Mouse (Mus musculus): ENCODE results near the gene Slain2. TPM values are rescaled to one million over a fixed set of nuclear protein-coding genes. Genes with fewer than 3 reads are reported as not detected.
"Not testable (repeated sequence)": the region's sequence is repeated elsewhere in the genome, so short reads cannot be mapped to it uniquely, and the experiment has no call there.

Slain2 gene
- polyA plus RNA-seq, 1 experiment from 2014 or later, result 15.7 TPM

- H3K9me3 ChIP-seq, result no peaks in the 10 kb centered on the region
- peaks cover 35% of the 10 kb centered on the region for H3K27me3 ChIP-seq
- no peak overlapping the region for H3K27ac ChIP-seq
- H3K4me1 ChIP-seq (replicated peaks), result peaks cover 6% of the 10 kb centered on the region
- peak overlapping the region; percentile 76; the same call in 1 of the 2 replicates for H3K9ac ChIP-seq
- no peaks in the 10 kb centered on the region for H3K36me3 ChIP-seq
- H3K4me3 ChIP-seq, result peak overlapping the region; percentile 50
- H3K4me2 ChIP-seq, result peak overlapping the region; percentile 69
- WGBS, result 37% methylated on average over 5 of the region's 5 CpGs
- ATAC-seq (ENCODE audit: low FRiP score), result peak; percentile 33; the same call in 1 of the 2 replicates
Observed at GRCm38 (mm10) chr5:73007582-73007959, 93.5 kb downstream of the Slain2 start.

- Histone ChIP-seq H3K27me3 (peaks cover 40% of the 10 kb centered on the region), H3K4me2 (0 out of 2 replicates have a peak overlapping the region, but pooled peaks have one; percentile 69)
- not testable (repeated sequence) for H3K36me3 ChIP-seq; H3K4me3 ChIP-seq; H3K9ac ChIP-seq; H3K9me3 ChIP-seq; H3K4me1 ChIP-seq (replicated peaks); H3K27ac ChIP-seq; ATAC-seq (ENCODE audit: low FRiP score)
- WGBS, result 47% methylated on average over 8 of the region's 8 CpGs
Observed at GRCm38 (mm10) chr5:73008230-73008629, 94.1 kb downstream of the Slain2 start.

DNA sequence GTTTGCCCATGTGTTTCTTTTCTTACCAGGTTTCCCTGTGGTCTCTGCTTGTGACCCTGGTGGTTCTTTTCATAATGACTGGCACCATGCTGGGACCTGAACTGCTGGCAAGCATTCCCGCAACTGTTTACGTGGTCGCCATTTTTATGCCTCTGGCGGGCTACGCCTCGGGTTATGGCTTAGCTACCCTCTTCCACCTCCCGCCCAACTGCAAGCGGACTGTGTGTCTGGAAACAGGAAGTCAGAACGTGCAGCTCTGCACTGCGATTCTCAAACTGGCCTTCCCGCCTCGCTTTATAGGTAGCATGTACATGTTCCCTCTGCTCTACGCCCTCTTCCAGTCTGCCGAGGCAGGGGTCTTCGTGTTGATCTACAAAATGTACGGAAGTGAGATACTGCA is 97.7 kb downstream of the Slain2 start:
- not testable (repeated sequence) for H3K9me3 ChIP-seq; H3K4me3 ChIP-seq; H3K27ac ChIP-seq; H3K36me3 ChIP-seq; H3K9ac ChIP-seq; H3K4me2 ChIP-seq; ATAC-seq (ENCODE audit: low FRiP score)
- Histone ChIP-seq H3K4me1 (replicated peaks) (peaks cover 12% of the 10 kb centered on the region), H3K27me3 (peaks cover 48% of the 10 kb centered on the region)
- 91% methylated on average over 15 of the region's 16 CpGs for WGBS

DNA sequence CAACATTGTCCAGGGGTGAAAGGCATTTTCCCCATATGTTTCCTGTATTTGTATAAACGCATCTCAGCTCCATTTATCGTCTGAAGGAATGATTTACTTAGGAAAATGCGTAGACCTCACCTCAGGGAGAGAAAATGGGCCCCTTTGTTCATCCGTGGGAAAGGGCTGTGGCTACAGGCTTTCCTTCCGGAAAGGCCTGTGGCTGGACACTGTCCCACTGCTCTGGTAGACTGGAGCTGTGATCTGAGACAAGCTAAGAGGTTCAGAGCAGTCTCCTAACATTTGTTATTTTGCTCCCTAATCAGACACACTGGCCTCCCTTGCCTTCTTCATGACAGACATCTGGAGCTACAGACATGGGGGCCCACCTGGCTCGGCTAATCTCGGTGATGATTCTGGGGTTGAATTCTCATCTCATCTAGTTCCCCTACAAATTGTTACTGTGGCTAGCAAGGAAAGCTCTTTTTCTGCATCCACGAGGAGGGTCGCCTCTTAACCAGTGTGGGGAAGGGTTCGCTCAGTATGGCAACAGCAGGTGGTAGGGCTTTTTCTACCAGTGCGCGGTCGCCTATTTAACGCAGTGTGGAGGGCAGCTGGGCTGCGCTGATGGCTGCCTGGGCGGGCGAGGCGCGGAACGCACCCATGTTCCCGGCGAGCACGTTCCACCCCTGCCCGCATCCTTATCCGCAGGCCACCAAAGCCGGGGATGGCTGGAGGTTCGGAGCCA is 98.9 kb downstream of the Slain2 start:
- Histone ChIP-seq H3K4me3 (peak overlapping the region; percentile 42), H3K4me2 (peak overlapping the region; percentile 68), H3K27me3 (peaks cover 39% of the 10 kb centered on the region)
- WGBS, result 19% methylated on average over 25 of the region's 27 CpGs
- not testable (repeated sequence) for H3K36me3 ChIP-seq; H3K9me3 ChIP-seq; H3K9ac ChIP-seq; H3K27ac ChIP-seq; H3K4me1 ChIP-seq (replicated peaks)
- peak; percentile 70 for ATAC-seq (ENCODE audit: low FRiP score)

DNA sequence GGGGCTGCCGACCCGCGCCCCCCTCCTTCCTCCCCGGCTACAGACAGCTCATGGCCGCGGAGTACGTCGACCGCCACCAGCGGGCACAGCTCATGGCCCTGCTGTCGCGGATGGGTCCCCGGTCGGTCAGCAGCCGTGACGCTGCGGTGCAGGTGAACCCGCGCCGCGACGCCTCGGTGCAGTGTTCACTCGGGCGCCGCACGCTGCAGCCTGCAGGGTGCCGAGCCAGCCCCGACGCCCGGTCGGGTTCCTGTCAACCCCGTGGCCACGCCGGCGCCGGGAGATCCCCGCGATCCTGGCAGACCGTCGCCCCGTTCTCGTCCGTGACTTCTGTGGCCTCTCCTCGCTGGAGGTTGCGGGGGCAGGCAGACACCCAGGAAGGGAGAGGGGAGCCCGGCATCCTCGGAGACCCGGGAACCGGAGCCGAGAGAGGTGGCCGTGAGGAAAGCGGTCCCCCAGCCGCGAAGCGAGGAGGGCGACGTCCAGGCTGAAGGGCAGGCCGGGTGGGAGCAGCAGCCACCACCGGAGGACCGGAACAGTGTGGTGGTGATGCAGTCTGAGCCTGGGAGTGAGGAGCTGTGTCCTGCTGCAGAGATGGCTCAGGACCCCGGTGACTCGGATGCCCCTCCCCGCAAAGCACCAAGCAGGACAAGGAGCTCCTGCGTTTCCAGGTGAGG is 99.6 kb downstream of the Slain2 start:
- not testable (repeated sequence) for H3K9me3 ChIP-seq; H3K27ac ChIP-seq; H3K4me1 ChIP-seq (replicated peaks); H3K36me3 ChIP-seq
- WGBS, result 2% methylated on average over 40 of the region's 65 CpGs
- Histone ChIP-seq H3K27me3 (peaks cover 32% of the 10 kb centered on the region), H3K9ac (peak overlapping the region; percentile 68), H3K4me2 (peak overlapping the region; percentile 68), H3K4me3 (peak overlapping the region; percentile 42)
- peak; percentile 70 for ATAC-seq (ENCODE audit: low FRiP score)

DNA sequence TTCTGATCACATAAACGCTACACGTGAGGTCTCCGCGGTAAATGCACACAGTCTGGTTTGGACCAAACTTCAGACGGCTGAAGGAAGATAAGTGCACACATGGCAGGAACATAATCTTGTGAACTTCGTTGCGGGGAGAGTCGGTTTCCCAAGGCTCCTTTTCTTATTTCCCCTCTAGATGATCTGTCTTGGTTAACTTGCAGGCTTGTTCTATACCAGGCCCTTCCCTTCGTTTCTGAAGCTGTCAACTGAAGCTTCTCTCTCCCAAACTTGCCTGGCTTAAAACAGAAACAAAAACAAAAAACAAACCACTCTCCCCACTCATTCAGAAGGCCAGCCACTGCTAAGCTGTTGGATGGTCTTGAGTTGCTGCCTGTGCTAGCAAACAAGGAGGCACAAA is 100.6 kb downstream of the Slain2 start:
- Histone ChIP-seq H3K4me1 (replicated peaks) (peaks cover 9% of the 10 kb centered on the region), H3K4me2 (no peak overlapping the region), H3K27ac (no peak overlapping the region), H3K4me3 (no peak overlapping the region), H3K9ac (no peak overlapping the region), H3K36me3 (no peaks in the 10 kb centered on the region), H3K9me3 (no peaks in the 10 kb centered on the region), H3K27me3 (peaks cover 32% of the 10 kb centered on the region)
- 37% methylated on average over 9 of the region's 9 CpGs for WGBS
- no peak for ATAC-seq (ENCODE audit: low FRiP score)

- Histone ChIP-seq H3K9ac (no peak overlapping the region), H3K4me1 (replicated peaks) (no peaks in the 10 kb centered on the region), H3K4me3 (no peak overlapping the region), H3K27me3 (no peaks in the 10 kb centered on the region), H3K27ac (no peak overlapping the region), H3K9me3 (no peaks in the 10 kb centered on the region), H3K36me3 (peaks cover 53% of the 10 kb centered on the region), H3K4me2 (no peak overlapping the region)
- no peak for ATAC-seq (ENCODE audit: low FRiP score)
- 93% methylated on average over 13 of the region's 13 CpGs for WGBS
Observed at GRCm38 (mm10) chr5:73023801-73024200, 109.7 kb downstream of the Slain2 start.

Other genes starting within 250 kb of the Slain2 start
- 0.10 TPM in 1 of 2 replicates, not detected in the other for gene Txk, start 161.5 kb upstream of the Slain2 start, polyA plus RNA-seq (2015; fragmentation: Nextera tagmentation; extraction: Ambion mirVana)
- gene Tec, start 45.8 kb upstream of the Slain2 start, polyA plus RNA-seq (2015; fragmentation: Nextera tagmentation; extraction: Ambion mirVana), result 7.0 and 9.8 TPM in 2 replicates
- gene Gm10135, start 60.4 kb downstream of the Slain2 start, polyA plus RNA-seq (2015; fragmentation: Nextera tagmentation; extraction: Ambion mirVana), result not detected in 2 replicates
- gene Slc10a4, start 92.6 kb downstream of the Slain2 start, polyA plus RNA-seq (2015; fragmentation: Nextera tagmentation; extraction: Ambion mirVana), result 30.4 and 36.1 TPM in 2 replicates

All from hindbrain, embryonic 13.5 days (tissue).